Mouse (Mus musculus): ENCODE measurements around the gene Lsm10.

GRCm38 (mm10) chr4:126090848-126091124, 5.6 kb upstream of the Lsm10 start:
- no peak for TF ChIP-seq GATA1 (IDR thresholded peaks at IDR 0.05; ENCODE audit: borderline replicate concordance, low read length)
- no peak for TF ChIP-seq FLI1 (IDR thresholded peaks at IDR 0.05; ENCODE audit: low read length)

All from megakaryocyte, embryonic 14.5 days (primary cell).